Mouse (Mus musculus): ENCODE measurements at regions not wholly inside any gene's neighbourhood (a gene's known extent, or its start where the extent isn't known, plus 50 kb on each side); places are given as distances from the start of the nearest gene placed in this dataset.
A peak's percentile ranks its signal among the peaks of the same experiment; 100 is the strongest.

GRCm38 (mm10) chr3:9373896-9374295, 236.0 kb downstream of the Zfp704 start:
- DNase-seq, result no peak

GRCm38 (mm10) chr3:9370096-9370495, 239.8 kb downstream of the Zfp704 start:
- DNase-seq, result no peak

GRCm38 (mm10) chr3:9365791-9366190, 244.1 kb downstream of the Zfp704 start:
- no peak for DNase-seq

- no peak for DNase-seq
Observed at GRCm38 (mm10) chr3:9359186-9359585, 250.7 kb downstream of the Zfp704 start.

- no peak for DNase-seq
Observed at GRCm38 (mm10) chr3:9358111-9358510, 251.8 kb downstream of the Zfp704 start.

- DNase-seq, result no peak
Observed at GRCm38 (mm10) chr3:9357639-9358038, 252.2 kb downstream of the Zfp704 start.

- DNase-seq, result no peak
Observed at GRCm38 (mm10) chr3:9355875-9356274, 254.0 kb downstream of the Zfp704 start.

- no peak for DNase-seq
Observed at GRCm38 (mm10) chr3:9354756-9355155, 255.1 kb downstream of the Zfp704 start.

GRCm38 (mm10) chr3:9352251-9352650, 257.6 kb downstream of the Zfp704 start:
- no peak for DNase-seq

GRCm38 (mm10) chr3:9349822-9350221, 260.1 kb downstream of the Zfp704 start:
- no peak for DNase-seq

GRCm38 (mm10) chr3:9347446-9347860, 262.4 kb downstream of the Zfp704 start:
- DNase-seq, result peak; percentile 45 to 47

- DNase-seq, result peak; percentile 51 to 55
Observed at GRCm38 (mm10) chr3:9346857-9347445, 262.9 kb downstream of the Zfp704 start.

- DNase-seq, result no peak
Observed at GRCm38 (mm10) chr3:9346356-9346755, 263.5 kb downstream of the Zfp704 start.

GRCm38 (mm10) chr3:9345885-9346284, 264.0 kb downstream of the Zfp704 start:
- DNase-seq, result no peak

- no peak for DNase-seq
Observed at GRCm38 (mm10) chr3:9343586-9343985, 266.3 kb downstream of the Zfp704 start.

- no peak for DNase-seq
Observed at GRCm38 (mm10) chr3:9342167-9342566, 267.7 kb downstream of the Zfp704 start.

- no peak for DNase-seq
Observed at GRCm38 (mm10) chr3:9341657-9342056, 268.2 kb downstream of the Zfp704 start.

GRCm38 (mm10) chr3:9341244-9341643, 268.6 kb downstream of the Zfp704 start:
- no peak for DNase-seq

GRCm38 (mm10) chr3:9340788-9341187, 269.1 kb downstream of the Zfp704 start:
- DNase-seq, result peak; percentile 64 to 68

- no peak for DNase-seq
Observed at GRCm38 (mm10) chr3:9340344-9340743, 269.5 kb downstream of the Zfp704 start.

GRCm38 (mm10) chr3:9339669-9340068, 270.2 kb downstream of the Zfp704 start:
- no peak for DNase-seq

- no peak for DNase-seq
Observed at GRCm38 (mm10) chr3:9335580-9335979, 274.3 kb downstream of the Zfp704 start.

Data from lung, postnatal 4 days (tissue).